Mouse (Mus musculus) ovary, postnatal 10 days (tissue): ENCODE data around the gene Ust.

Source experiments
- DNase-seq: peaks from one replicate; pipeline ENCODE4 v3.0.0; 2022; ENCODE audit warnings: low spot score

Ust gene

GRCm38 (mm10) chr10:8330006-8330405 is 188.6 kb downstream of the Ust start:
- DNase-seq: no peak

GRCm38 (mm10) chr10:8323304-8323765 is 195.3 kb downstream of the Ust start:
- peak; percentile 35 for DNase-seq

- no peak for DNase-seq
Measured at GRCm38 (mm10) chr10:8320771-8321170, 197.9 kb downstream of the Ust start.

- DNase-seq: no peak
Measured at GRCm38 (mm10) chr10:8309435-8309834, 209.2 kb downstream of the Ust start.

- no peak for DNase-seq
Measured at GRCm38 (mm10) chr10:8304211-8304610, 214.4 kb downstream of the Ust start.

- DNase-seq: no peak
Measured at GRCm38 (mm10) chr10:8299166-8299565, 219.5 kb downstream of the Ust start.

GRCm38 (mm10) chr10:8297214-8297613 is 221.4 kb downstream of the Ust start:
- no peak for DNase-seq

GRCm38 (mm10) chr10:8290661-8291060 is 228.0 kb downstream of the Ust start:
- no peak for DNase-seq

GRCm38 (mm10) chr10:8287350-8287791 is 231.3 kb downstream of the Ust start:
- peak; percentile 11 for DNase-seq

GRCm38 (mm10) chr10:8283991-8284390 is 234.6 kb downstream of the Ust start:
- no peak for DNase-seq

GRCm38 (mm10) chr10:8277094-8277493 is 241.5 kb downstream of the Ust start:
- DNase-seq: no peak

- DNase-seq: no peak
Measured at GRCm38 (mm10) chr10:8269681-8270080, 248.9 kb downstream of the Ust start.

- DNase-seq: no peak
Measured at GRCm38 (mm10) chr10:8259716-8260115, 258.9 kb downstream of the Ust start.

GRCm38 (mm10) chr10:8250005-8250404 is 268.6 kb downstream of the Ust start:
- no peak for DNase-seq

GRCm38 (mm10) chr10:8242336-8242735 is 276.3 kb downstream of the Ust start:
- peak; percentile 41 for DNase-seq

GRCm38 (mm10) chr10:8240703-8241102 is 277.9 kb downstream of the Ust start:
- DNase-seq: no peak

GRCm38 (mm10) chr10:8240242-8240641 is 278.4 kb downstream of the Ust start:
- peak; percentile 57 for DNase-seq

- DNase-seq: no peak
Measured at GRCm38 (mm10) chr10:8236780-8237571, 281.6 kb downstream of the Ust start.

GRCm38 (mm10) chr10:8233148-8233901 is 285.3 kb downstream of the Ust start:
- no peak for DNase-seq

- no peak for DNase-seq
Measured at GRCm38 (mm10) chr10:8232535-8232934, 286.1 kb downstream of the Ust start.

- DNase-seq: no peak
Measured at GRCm38 (mm10) chr10:8228375-8228743, 290.3 kb downstream of the Ust start.

- DNase-seq: no peak
Measured at GRCm38 (mm10) chr10:8227705-8228374, 290.8 kb downstream of the Ust start.

- DNase-seq: no peak
Measured at GRCm38 (mm10) chr10:8226650-8227049, 292.0 kb downstream of the Ust start.
